Mouse (Mus musculus) stomach, embryonic 16.5 days (tissue): ENCODE results near the gene Mta2. TPM values are rescaled to one million over a fixed set of nuclear protein-coding genes. Genes with fewer than 3 reads are reported as not detected.
A peak's percentile ranks its signal among the peaks of the same experiment; 100 is the strongest.
"Not testable (repeated sequence)": the region's sequence is repeated elsewhere in the genome, so short reads cannot be mapped to it uniquely, and the experiment has no call there.

Experiments used
- ATAC-seq: fragments of 200-750 bp; cut with Nextera tagmentation; 2 replicates; pipeline ENCODE4 v1.8.0; 2017; ENCODE audit warnings: moderate number of reproducible peaks, moderate TSS enrichment; ENCODE audit not compliant: insufficient read depth, low FRiP score
- H3K27ac ChIP-seq: fragments of 300-500 bp; sonication (generic); 2 replicates; pipeline ENCODE4 v1.5.1; 2014; ENCODE audit warnings: low read length
- H3K27me3 ChIP-seq: fragments of 300-500 bp; sonication (generic); 2 replicates; pipeline ENCODE4 v1.6.1; 2014; ENCODE audit warnings: low read length, control low read depth, mixed read lengths; ENCODE audit not compliant: control insufficient read depth, insufficient read depth
- H3K36me3 ChIP-seq: fragments of 300-500 bp; sonication (generic); 2 replicates; pipeline ENCODE4 v1.6.1; 2014; ENCODE audit warnings: low read length; ENCODE audit not compliant: control insufficient read depth, insufficient read depth
- H3K4me1 ChIP-seq: fragments of 300-500 bp; sonication (generic); 2 replicates; pipeline ENCODE4 v1.6.1; 2014; ENCODE audit warnings: low read length, control low read depth, mixed read lengths; ENCODE audit not compliant: control insufficient read depth, insufficient read depth
- H3K4me2 ChIP-seq: fragments of 300-500 bp; sonication (generic); 2 replicates; pipeline ENCODE4 v1.6.1; 2014; ENCODE audit warnings: low read depth, low read length, mixed read lengths
- H3K4me3 ChIP-seq: fragments of 300-500 bp; sonication (generic); replicated peaks from 2 replicates; pipeline ENCODE4 v1.5.1; 2014; ENCODE audit warnings: mild to moderate bottlenecking, low read length
- H3K9ac ChIP-seq: fragments of 300-500 bp; sonication (generic); 2 replicates; pipeline ENCODE4 v1.6.1; 2014; ENCODE audit warnings: low read length
- H3K9me3 ChIP-seq: fragments of 300-500 bp; sonication (generic); replicated peaks from 2 replicates; pipeline ENCODE4 v1.6.1; 2016; ENCODE audit warnings: low read length, control low read depth; ENCODE audit not compliant: control insufficient read depth
- WGBS: fragments of 180-500 bp; shearing (Covaris S2); extraction: QIAGEN DNeasy Blood & Tissue Kit; methylation state at CpG from one replicate; pipeline ENCODE4 v1.1.7; 2014; 5-methylcytosine and 5-hydroxymethylcytosine counted together
- polyA plus RNA-seq: library from polyadenylated mRNA; unstranded; fragments of >200 nt; fragmentation: Nextera tagmentation; extraction: Ambion mirVana; gene quantifications from 2 replicates; pipeline ENCODE4 v1.2.1, GENCODE M21; 2015

Mta2 gene
- 142 and 149 TPM in 2 replicates for polyA plus RNA-seq

- peaks cover 24% of the 10 kb centered on the region for H3K4me1 ChIP-seq
- ATAC-seq, result peak; percentile 95
- H3K9ac ChIP-seq, result peak within 1 kb of the TSS; percentile 100
- H3K4me3 ChIP-seq, result peak within 1 kb of the TSS; percentile 99
- H3K27me3 ChIP-seq, result no peaks in the 10 kb centered on the region
- H3K4me2 ChIP-seq, result peak within 1 kb of the TSS; percentile 70
- H3K9me3 ChIP-seq, result no peaks in the 10 kb centered on the region
- WGBS, result under 1% methylated on average over 64 of the region's 64 CpGs
- peak within 1 kb of the TSS; percentile 99 for H3K27ac ChIP-seq
- peaks cover 10% of the 10 kb centered on the region for H3K36me3 ChIP-seq
These were observed at the start of gene Mta2 for GRCm38 (mm10) chr19:8941515-8942217. TSS of gene Mta2 (plus strand) at chr19:8941875.

DNA sequence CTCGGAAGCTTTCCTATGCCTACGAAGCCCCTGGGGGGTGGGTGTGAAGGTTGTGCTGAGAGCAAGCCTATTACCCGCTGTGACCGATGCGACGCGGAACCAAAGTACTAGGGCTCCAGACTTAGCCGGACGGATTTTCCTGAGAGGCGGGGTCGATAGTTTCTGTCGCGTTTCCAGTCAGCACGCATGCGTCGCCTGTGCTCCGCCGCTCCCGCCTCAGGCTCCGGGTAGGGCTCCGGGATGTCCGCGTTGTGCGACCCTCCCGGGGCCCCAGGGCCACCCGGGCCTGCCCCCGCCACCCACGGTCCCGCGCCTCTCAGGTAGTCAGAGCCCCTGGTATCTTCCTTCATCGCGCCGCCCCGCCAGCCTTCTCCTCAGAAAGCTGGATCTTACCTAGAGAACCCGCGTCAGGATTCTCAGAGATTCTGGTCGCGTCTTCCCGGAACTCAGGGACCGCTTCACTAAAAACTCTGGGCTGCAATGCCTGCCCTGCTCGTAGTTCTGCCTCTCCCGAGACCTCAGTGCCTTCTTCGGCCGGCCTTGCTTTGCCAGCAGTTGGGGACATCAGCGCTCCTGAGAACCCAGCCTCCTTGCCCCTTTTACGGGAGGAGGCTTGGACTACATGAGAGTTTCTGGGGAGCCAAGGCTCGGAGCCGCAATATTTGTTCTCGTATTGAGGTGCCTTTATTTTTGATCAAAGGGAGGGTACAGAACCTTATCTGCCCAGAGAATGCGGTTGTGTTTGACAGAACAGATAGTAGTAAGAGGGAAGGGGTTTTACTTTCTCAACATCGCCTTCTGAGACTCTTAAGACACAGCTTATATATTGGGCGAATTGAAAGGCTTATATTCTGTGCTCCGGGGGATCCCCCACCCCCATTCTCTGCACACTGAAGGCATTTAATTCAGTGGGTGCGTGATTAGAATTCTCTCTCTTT lies 48.6 kb upstream of the Mta2 start, which contains the start of gene Ints5:
Gene Ints5 (plus strand): TSS at position 177 of the 938 bp plus-strand sequence.
- H3K9me3 ChIP-seq, result no peaks in the 10 kb centered on the region
- peak; percentile 38 for ATAC-seq
- H3K4me2 ChIP-seq, result peak within 1 kb of the TSS; percentile 81
- peak within 1 kb of the TSS; percentile 98 for H3K9ac ChIP-seq
- H3K27me3 ChIP-seq, result no peaks in the 10 kb centered on the region
- 2% methylated on average over 54 of the region's 54 CpGs for WGBS
- H3K36me3 ChIP-seq, result 0 out of 2 replicates have a peak, but pooled peaks cover 6% of the 10 kb centered on the region
- peak within 1 kb of the TSS; percentile 90 for H3K27ac ChIP-seq
- H3K4me3 ChIP-seq, result peak within 1 kb of the TSS; percentile 92
- H3K4me1 ChIP-seq, result peaks cover 19% of the 10 kb centered on the region

DNA sequence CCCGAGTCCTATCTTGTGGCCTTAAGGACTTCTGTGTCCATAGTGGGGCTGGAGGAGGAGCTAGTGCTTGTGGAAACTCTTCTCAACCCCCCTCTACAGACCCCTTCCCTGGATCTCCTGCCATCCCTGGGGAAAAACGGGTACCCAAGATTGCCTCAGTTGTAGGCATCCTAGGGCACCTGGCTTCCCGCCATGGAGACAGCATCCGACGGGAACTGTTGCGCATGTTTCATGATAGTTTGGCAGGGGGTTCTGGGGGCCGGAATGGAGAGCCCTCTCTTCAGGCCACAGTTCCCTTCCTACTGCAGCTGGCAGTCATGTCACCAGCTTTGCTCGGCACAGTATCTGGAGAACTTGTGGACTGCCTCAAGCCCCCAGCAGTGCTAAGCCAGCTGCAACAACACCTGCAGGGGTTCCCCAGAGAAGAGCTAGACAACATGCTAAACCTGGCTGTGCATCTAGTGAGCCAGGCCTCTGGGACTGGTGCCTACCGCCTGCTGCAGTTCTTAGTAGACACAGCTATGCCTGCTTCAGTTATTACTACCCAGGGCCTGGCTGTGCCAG lies 46.2 kb upstream of the Mta2 start:
- no peak overlapping the region for H3K27ac ChIP-seq
- WGBS, result 92% methylated on average over 9 of the region's 9 CpGs
- H3K27me3 ChIP-seq, result no peaks in the 10 kb centered on the region
- no peak overlapping the region for H3K4me3 ChIP-seq
- no peak overlapping the region for H3K4me2 ChIP-seq
- no peak overlapping the region for H3K9ac ChIP-seq
- no peaks in the 10 kb centered on the region for H3K9me3 ChIP-seq
- H3K4me1 ChIP-seq, result peaks cover 20% of the 10 kb centered on the region
- no peak for ATAC-seq
- H3K36me3 ChIP-seq, result 0 out of 2 replicates have a peak, but pooled peaks cover 6% of the 10 kb centered on the region

- H3K9ac ChIP-seq, result 0 out of 2 replicates have a peak overlapping the region, but pooled peaks have one; percentile 7
- H3K4me2 ChIP-seq, H3K27ac ChIP-seq, H3K36me3 ChIP-seq, H3K27me3 ChIP-seq, H3K4me3 ChIP-seq, H3K9me3 ChIP-seq, ATAC-seq: not testable (repeated sequence)
- 84% methylated on average over 5 of the region's 5 CpGs for WGBS
- peaks cover 20% of the 10 kb centered on the region for H3K4me1 ChIP-seq
These were observed 45.4 kb upstream of the Mta2 start for GRCm38 (mm10) chr19:8896231-8896630.

- ATAC-seq, result peak; percentile 40; the same call in 1 of the 2 replicates
- Histone ChIP-seq H3K4me2 (peak overlapping the region; percentile 62), H3K4me3 (peak overlapping the region; percentile 77), H3K27ac (peak overlapping the region; percentile 94), H3K9ac (peak overlapping the region; percentile 70), H3K4me1 (peaks cover 20% of the 10 kb centered on the region)
- not testable (repeated sequence) for H3K27me3 ChIP-seq, H3K9me3 ChIP-seq, H3K36me3 ChIP-seq
- WGBS, result 19% methylated on average over 21 of the region's 21 CpGs
These were observed 44.3 kb upstream of the Mta2 start for GRCm38 (mm10) chr19:8897211-8897864.

GRCm38 (mm10) chr19:8897865-8898495 lies 43.7 kb upstream of the Mta2 start, which contains the start of gene Ganab:
TSS of gene Ganab (plus strand) at chr19:8898071.
- Histone ChIP-seq H3K36me3 (peaks cover 6% of the 10 kb centered on the region; the same call in 1 of the 2 replicates), H3K9me3 (no peaks in the 10 kb centered on the region), H3K27ac (peak within 1 kb of the TSS; percentile 94), H3K4me2 (peak within 1 kb of the TSS; percentile 69), H3K4me3 (peak within 1 kb of the TSS; percentile 77), H3K27me3 (no peaks in the 10 kb centered on the region), H3K4me1 (peaks cover 20% of the 10 kb centered on the region), H3K9ac (peak within 1 kb of the TSS; percentile 96)
- WGBS, result under 1% methylated on average over 53 of the region's 53 CpGs
- ATAC-seq, result peak; percentile 99

- Histone ChIP-seq H3K9me3 (no peaks in the 10 kb centered on the region), H3K4me1 (peaks cover 19% of the 10 kb centered on the region), H3K4me3 (peak overlapping the region; percentile 77), H3K9ac (peak overlapping the region; percentile 96), H3K36me3 (peaks cover 9% of the 10 kb centered on the region), H3K27me3 (no peaks in the 10 kb centered on the region), H3K4me2 (peak overlapping the region; percentile 69), H3K27ac (peak overlapping the region; percentile 88)
- no peak for ATAC-seq
- 5% methylated on average over 13 of the region's 13 CpGs for WGBS
These were observed 43.1 kb upstream of the Mta2 start for GRCm38 (mm10) chr19:8898576-8898975.

- Histone ChIP-seq H3K9me3 (no peaks in the 10 kb centered on the region), H3K4me1 (peaks cover 15% of the 10 kb centered on the region), H3K4me2 (peak overlapping the region; percentile 69), H3K36me3 (peaks cover 13% of the 10 kb centered on the region), H3K4me3 (peak overlapping the region; percentile 77), H3K27ac (0 out of 2 replicates have a peak overlapping the region, but pooled peaks have one; percentile 88), H3K9ac (peak overlapping the region; percentile 96), H3K27me3 (no peaks in the 10 kb centered on the region)
- 25% methylated on average over 3 of the region's 3 CpGs for WGBS
- no peak for ATAC-seq
These were observed 42.6 kb upstream of the Mta2 start for GRCm38 (mm10) chr19:8899079-8899478.
